Mouse (Mus musculus): ENCODE data around the gene Cnot1. TPM values are rescaled to one million over a fixed set of nuclear protein-coding genes. Genes with fewer than 3 reads are reported as not detected.
"Not testable (repeated sequence)": the region's sequence is repeated elsewhere in the genome, so short reads cannot be mapped to it uniquely, and the experiment has no call there.

Gene Cnot1
- polyA plus RNA-seq, 1 experiment from 2014 or later: 109 TPM

DNA sequence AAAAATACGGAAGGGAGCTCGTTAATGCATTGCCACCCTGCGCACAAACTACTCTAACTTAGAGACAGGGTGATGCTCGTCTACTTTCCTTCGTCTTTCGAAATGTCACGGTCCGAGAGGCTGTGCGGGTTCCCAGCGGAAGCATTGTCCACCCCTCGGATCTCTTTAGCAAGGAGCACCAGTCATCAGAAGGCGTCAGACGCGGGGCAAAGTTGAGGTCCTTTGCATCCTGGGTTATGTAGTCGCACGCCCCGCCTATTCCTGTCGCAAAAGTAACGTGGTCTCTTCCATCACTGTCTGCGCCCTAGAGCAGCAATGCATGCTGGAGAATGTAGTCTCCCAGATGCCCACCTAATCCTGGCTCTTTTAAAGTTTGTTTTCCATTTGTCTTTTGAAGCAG, 597 bp upstream of the Cnot1 start:
- Histone ChIP-seq H3K9ac (ENCODE audit: low read length) (peak overlapping the region; percentile 52; the same call in 1 of the 2 replicates), H3K36me3 (ENCODE audit: control insufficient read depth, insufficient read depth, low read length) (no peaks in the 10 kb centered on the region), H3K27me3 (ENCODE audit: control insufficient read depth, insufficient read depth, low read length) (no peaks in the 10 kb centered on the region), H3K9me3 (ENCODE audit: control insufficient read depth, low read length) (no peaks in the 10 kb centered on the region), H3K4me3 (ENCODE audit: low read depth, low read length) (peak overlapping the region; percentile 99), H3K4me1 (ENCODE audit: control insufficient read depth, insufficient read depth, low read length) (peaks cover 8% of the 10 kb centered on the region), H3K27ac (ENCODE audit: low read depth, low read length) (peak overlapping the region; percentile 75), H3K4me2 (peak overlapping the region; percentile 57)
- WGBS: 0% methylated on average over 20 of the region's 20 CpGs
- DNase-seq (ENCODE audit: low spot score, missing footprints): peak; percentile 98
- ATAC-seq (ENCODE audit: low FRiP score): peak; percentile 91

DNA sequence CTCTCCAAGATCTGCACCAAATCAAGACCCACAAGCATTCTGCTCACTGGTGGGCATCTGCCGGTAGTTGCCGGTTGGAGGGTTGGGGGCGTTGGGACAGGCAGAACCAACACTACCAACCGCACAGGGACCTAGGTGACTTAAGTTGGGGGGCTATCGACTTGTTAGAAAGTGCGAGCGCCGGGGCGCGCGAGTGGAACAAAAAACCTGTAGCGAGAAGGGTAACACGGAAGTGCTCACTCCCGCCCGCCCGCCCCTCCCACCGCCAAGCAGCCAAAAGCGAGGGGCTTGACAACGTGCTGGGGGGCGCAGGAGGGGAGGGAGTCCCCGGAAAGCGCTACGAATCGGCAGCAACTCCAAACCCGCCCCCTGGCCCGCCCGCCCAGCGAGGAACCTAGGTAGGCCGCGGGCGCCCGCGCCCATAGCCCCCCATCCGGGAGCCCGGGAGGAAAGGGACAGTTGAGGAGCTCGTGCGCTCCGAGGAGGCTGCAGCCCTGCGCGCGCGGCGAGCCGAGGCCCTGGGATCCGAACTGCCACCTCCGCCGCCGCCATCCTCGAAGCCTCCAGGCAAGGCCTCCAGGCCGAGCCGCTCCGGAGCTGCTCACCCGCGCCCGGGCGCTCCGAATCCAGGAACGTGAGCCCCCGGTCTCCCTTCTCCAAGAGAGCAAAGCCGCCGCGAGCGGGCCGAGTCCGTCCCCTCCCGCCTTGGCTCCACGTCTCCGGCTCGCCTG, 638 bp downstream of the Cnot1 start:
- ATAC-seq (ENCODE audit: low FRiP score) (peak; percentile 8), DNase-seq (ENCODE audit: low spot score, missing footprints) (peak; percentile 90)
- H3K27ac ChIP-seq (ENCODE audit: low read depth, low read length): peak overlapping the region; percentile 80
- H3K36me3 ChIP-seq (ENCODE audit: control insufficient read depth, insufficient read depth, low read length): peaks cover 2% of the 10 kb centered on the region; the same call in 1 of the 2 replicates
- peak overlapping the region; percentile 97 for H3K9ac ChIP-seq (ENCODE audit: low read length)
- under 1% methylated on average over 61 of the region's 69 CpGs for WGBS
- no peaks in the 10 kb centered on the region for H3K9me3 ChIP-seq (ENCODE audit: control insufficient read depth, low read length)
- H3K4me3 ChIP-seq (ENCODE audit: low read depth, low read length): peak overlapping the region; percentile 99
- no peaks in the 10 kb centered on the region for H3K27me3 ChIP-seq (ENCODE audit: control insufficient read depth, insufficient read depth, low read length)
- H3K4me1 ChIP-seq (ENCODE audit: control insufficient read depth, insufficient read depth, low read length): peaks cover 8% of the 10 kb centered on the region
- H3K4me2 ChIP-seq: peak overlapping the region; percentile 62

DNA sequence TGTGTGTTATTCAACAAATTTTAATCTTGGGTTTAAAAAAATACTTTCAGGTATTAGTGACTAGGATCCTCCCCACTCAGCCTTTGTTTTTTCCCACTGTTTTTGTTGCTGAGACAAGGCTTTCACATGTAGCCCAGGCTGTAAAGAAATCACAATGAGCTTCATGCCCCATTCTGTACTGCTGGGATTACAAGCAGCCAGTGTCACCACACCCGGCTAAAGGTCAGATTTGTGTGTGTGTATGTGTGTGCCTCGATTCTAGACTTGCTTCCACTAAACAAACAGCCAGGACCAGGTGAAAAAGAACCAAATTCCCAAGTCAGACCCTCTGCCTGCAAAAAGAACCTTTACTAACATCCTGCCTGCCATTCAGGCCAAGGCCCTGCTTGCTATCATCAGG, 1.8 kb downstream of the Cnot1 start:
- peak overlapping the region; percentile 97; the same call in 1 of the 2 replicates for H3K9ac ChIP-seq (ENCODE audit: low read length)
- peaks cover 8% of the 10 kb centered on the region for H3K4me1 ChIP-seq (ENCODE audit: control insufficient read depth, insufficient read depth, low read length)
- WGBS: 51% methylated on average over 2 of the region's 2 CpGs
- peaks cover 2% of the 10 kb centered on the region; the same call in 1 of the 2 replicates for H3K36me3 ChIP-seq (ENCODE audit: control insufficient read depth, insufficient read depth, low read length)
- H3K27me3 ChIP-seq (ENCODE audit: control insufficient read depth, insufficient read depth, low read length): no peaks in the 10 kb centered on the region
- H3K4me3 ChIP-seq (ENCODE audit: low read depth, low read length): peak overlapping the region; percentile 99
- H3K9me3 ChIP-seq (ENCODE audit: control insufficient read depth, low read length): no peaks in the 10 kb centered on the region
- DNase-seq (ENCODE audit: low spot score, missing footprints) (peak; percentile 83), ATAC-seq (ENCODE audit: low FRiP score) (no peak)
- peak overlapping the region; percentile 62 for H3K4me2 ChIP-seq
- H3K27ac ChIP-seq (ENCODE audit: low read depth, low read length): no peak overlapping the region

DNA sequence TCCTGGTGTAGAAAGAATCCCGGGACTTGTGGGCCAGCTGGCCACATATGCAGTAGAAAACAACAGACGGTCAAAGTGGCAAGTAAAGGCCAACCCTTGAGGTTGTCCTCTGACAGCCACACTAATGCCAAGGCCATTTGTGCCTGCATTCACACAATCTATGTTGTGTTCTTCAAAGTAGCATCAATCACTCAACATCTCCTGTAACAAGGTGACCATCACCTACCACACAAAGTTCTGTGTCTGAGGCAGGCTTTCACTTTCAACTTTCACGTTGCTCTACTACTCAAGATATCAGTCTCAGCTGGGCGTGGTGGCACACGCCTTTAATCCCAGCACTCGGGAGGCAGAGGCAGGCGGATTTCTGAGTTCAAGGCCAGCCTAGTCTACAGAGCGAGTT, 5.0 kb downstream of the Cnot1 start:
- Histone ChIP-seq H3K27me3 (ENCODE audit: control insufficient read depth, insufficient read depth, low read length) (no peaks in the 10 kb centered on the region), H3K4me3 (ENCODE audit: low read depth, low read length) (no peak overlapping the region), H3K4me1 (ENCODE audit: control insufficient read depth, insufficient read depth, low read length) (peaks cover 8% of the 10 kb centered on the region), H3K9ac (ENCODE audit: low read length) (no peak overlapping the region), H3K9me3 (ENCODE audit: control insufficient read depth, low read length) (no peaks in the 10 kb centered on the region), H3K4me2 (no peak overlapping the region), H3K36me3 (ENCODE audit: control insufficient read depth, insufficient read depth, low read length) (peaks cover 5% of the 10 kb centered on the region; the same call in 1 of the 2 replicates), H3K27ac (ENCODE audit: low read depth, low read length) (no peak overlapping the region)
- ATAC-seq (ENCODE audit: low FRiP score) (no peak), DNase-seq (ENCODE audit: low spot score, missing footprints) (peak; percentile 75)
- WGBS: 92% methylated on average over 8 of the region's 8 CpGs

DNA sequence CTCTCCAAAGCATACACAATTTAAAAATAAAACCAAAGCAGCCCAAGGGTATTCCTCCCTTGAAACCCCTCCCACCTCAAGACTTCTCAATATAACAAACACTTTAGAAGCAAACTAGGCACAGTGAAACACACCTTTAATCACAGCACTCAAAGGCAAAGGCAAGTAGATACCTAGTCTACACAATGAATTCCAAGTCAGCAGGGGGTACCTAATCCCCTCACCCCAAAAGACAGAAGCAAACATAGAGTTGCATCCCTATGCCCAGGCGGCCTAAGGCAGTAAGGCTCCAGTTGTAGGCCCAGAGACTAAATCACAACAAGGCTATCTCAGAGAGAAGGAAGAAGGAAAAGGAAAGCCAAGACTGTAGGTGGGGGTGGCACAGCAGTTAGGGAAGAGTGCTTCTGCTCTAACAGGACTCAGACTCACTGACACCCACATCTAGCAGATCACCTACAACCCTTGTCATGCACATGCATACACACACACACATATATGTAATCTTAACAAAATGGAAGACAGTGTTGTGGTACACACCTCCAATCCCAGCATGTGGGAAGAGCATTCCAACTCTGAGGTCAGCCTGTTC, 5.7 kb downstream of the Cnot1 start:
- no peak for ATAC-seq (ENCODE audit: low FRiP score)
- Histone ChIP-seq H3K27ac (ENCODE audit: low read depth, low read length) (no peak overlapping the region), H3K4me3 (ENCODE audit: low read depth, low read length) (no peak overlapping the region), H3K4me1 (ENCODE audit: control insufficient read depth, insufficient read depth, low read length) (peaks cover 8% of the 10 kb centered on the region), H3K9me3 (ENCODE audit: control insufficient read depth, low read length) (no peaks in the 10 kb centered on the region), H3K27me3 (ENCODE audit: control insufficient read depth, insufficient read depth, low read length) (no peaks in the 10 kb centered on the region), H3K4me2 (no peak overlapping the region), H3K36me3 (ENCODE audit: control insufficient read depth, insufficient read depth, low read length) (peaks cover 5% of the 10 kb centered on the region; the same call in 1 of the 2 replicates), H3K9ac (ENCODE audit: low read length) (no peak overlapping the region)
- WGBS: 62% methylated on average over 1 of the region's 1 CpGs
- DNase-seq (ENCODE audit: low spot score, missing footprints): peak; percentile 37

DNA sequence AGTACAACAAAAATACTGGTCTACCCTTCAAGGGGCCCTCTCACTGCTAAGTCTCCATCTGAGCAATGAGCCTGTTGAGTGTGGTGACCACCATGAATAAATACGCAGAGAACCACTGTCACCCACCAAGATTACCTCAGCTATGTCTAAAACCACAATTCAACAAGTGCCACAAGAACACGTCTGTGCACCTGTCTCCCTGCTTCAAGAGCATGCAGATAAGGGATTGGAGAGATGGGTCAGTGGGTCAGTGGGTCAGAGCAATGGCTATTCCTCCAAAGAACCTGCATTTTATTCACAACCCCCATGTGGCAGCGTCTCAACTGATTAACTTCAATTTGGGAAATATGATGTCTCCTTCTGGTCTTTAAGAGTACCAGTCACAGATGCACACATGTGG, 6.9 kb downstream of the Cnot1 start:
- Histone ChIP-seq H3K9me3 (ENCODE audit: control insufficient read depth, low read length) (no peaks in the 10 kb centered on the region), H3K4me2 (no peak overlapping the region), H3K27me3 (ENCODE audit: control insufficient read depth, insufficient read depth, low read length) (no peaks in the 10 kb centered on the region), H3K9ac (ENCODE audit: low read length) (no peak overlapping the region), H3K4me3 (ENCODE audit: low read depth, low read length) (no peak overlapping the region), H3K27ac (ENCODE audit: low read depth, low read length) (no peak overlapping the region), H3K36me3 (ENCODE audit: control insufficient read depth, insufficient read depth, low read length) (peaks cover 5% of the 10 kb centered on the region; the same call in 1 of the 2 replicates), H3K4me1 (ENCODE audit: control insufficient read depth, insufficient read depth, low read length) (peaks cover under 1% of the 10 kb centered on the region; the same call in 1 of the 2 replicates)
- no peak for ATAC-seq (ENCODE audit: low FRiP score)
- 93% methylated on average over 3 of the region's 3 CpGs for WGBS
- DNase-seq (ENCODE audit: low spot score, missing footprints): peak; percentile 35

DNA sequence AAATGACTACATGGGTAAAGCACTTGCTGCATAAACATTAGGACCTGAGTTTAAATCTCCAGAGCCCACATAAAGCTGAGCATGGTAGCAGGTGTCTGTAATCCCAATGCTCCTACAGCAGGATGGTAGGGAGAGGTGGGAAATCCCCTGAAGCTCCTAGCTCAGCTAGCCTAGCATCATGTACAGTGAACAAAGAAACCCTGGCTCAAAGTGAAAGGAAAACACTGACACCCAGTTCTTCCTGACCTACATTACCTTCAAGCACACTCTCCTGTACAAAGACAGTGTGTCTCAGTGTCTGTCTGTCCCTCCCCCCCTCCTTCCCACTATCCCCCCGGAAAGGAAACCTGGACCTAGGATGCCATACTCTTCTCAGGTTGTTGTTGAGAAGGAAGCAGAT, 7.4 kb downstream of the Cnot1 start:
- H3K9me3 ChIP-seq (ENCODE audit: control insufficient read depth, low read length): no peaks in the 10 kb centered on the region
- no peak overlapping the region for H3K9ac ChIP-seq (ENCODE audit: low read length)
- ATAC-seq (ENCODE audit: low FRiP score) (no peak), DNase-seq (ENCODE audit: low spot score, missing footprints) (peak; percentile 77)
- H3K27ac ChIP-seq (ENCODE audit: low read depth, low read length): no peak overlapping the region
- H3K4me2 ChIP-seq: no peak overlapping the region
- no peak overlapping the region for H3K4me3 ChIP-seq (ENCODE audit: low read depth, low read length)
- no peaks in the 10 kb centered on the region for H3K4me1 ChIP-seq (ENCODE audit: control insufficient read depth, insufficient read depth, low read length)
- peaks cover 5% of the 10 kb centered on the region; the same call in 1 of the 2 replicates for H3K36me3 ChIP-seq (ENCODE audit: control insufficient read depth, insufficient read depth, low read length)
- no peaks in the 10 kb centered on the region for H3K27me3 ChIP-seq (ENCODE audit: control insufficient read depth, insufficient read depth, low read length)
- WGBS: 86% methylated on average over 1 of the region's 1 CpGs

DNA sequence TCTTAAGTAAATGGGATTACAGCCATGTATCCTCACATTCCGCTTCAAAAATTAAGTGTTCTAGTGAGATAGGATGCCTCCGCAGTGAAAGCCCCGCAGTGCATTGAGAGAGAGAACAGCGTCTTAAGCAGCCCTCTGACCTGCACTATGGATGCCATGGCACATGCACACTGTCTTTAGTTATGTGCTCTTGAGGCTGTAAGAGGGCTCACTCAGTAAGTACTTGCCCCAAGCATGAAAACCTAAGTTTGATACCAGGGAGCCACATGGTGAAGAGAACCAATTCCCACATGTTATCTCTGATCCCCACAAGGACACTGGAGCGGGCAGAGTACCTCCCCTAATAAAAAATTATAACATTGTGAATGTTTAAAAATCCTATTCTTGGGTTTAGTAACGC, 8.1 kb downstream of the Cnot1 start:
- WGBS: 99% methylated on average over 6 of the region's 6 CpGs
- peak; percentile 60 for DNase-seq (ENCODE audit: low spot score, missing footprints)
- Histone ChIP-seq H3K4me3 (ENCODE audit: low read depth, low read length) (no peak overlapping the region), H3K4me2 (no peak overlapping the region), H3K9me3 (ENCODE audit: control insufficient read depth, low read length) (no peaks in the 10 kb centered on the region), H3K27me3 (ENCODE audit: control insufficient read depth, insufficient read depth, low read length) (no peaks in the 10 kb centered on the region), H3K9ac (ENCODE audit: low read length) (no peak overlapping the region), H3K27ac (ENCODE audit: low read depth, low read length) (no peak overlapping the region), H3K36me3 (ENCODE audit: control insufficient read depth, insufficient read depth, low read length) (peaks cover 5% of the 10 kb centered on the region; the same call in 1 of the 2 replicates), H3K4me1 (ENCODE audit: control insufficient read depth, insufficient read depth, low read length) (no peaks in the 10 kb centered on the region)
- no peak for ATAC-seq (ENCODE audit: low FRiP score)

DNA sequence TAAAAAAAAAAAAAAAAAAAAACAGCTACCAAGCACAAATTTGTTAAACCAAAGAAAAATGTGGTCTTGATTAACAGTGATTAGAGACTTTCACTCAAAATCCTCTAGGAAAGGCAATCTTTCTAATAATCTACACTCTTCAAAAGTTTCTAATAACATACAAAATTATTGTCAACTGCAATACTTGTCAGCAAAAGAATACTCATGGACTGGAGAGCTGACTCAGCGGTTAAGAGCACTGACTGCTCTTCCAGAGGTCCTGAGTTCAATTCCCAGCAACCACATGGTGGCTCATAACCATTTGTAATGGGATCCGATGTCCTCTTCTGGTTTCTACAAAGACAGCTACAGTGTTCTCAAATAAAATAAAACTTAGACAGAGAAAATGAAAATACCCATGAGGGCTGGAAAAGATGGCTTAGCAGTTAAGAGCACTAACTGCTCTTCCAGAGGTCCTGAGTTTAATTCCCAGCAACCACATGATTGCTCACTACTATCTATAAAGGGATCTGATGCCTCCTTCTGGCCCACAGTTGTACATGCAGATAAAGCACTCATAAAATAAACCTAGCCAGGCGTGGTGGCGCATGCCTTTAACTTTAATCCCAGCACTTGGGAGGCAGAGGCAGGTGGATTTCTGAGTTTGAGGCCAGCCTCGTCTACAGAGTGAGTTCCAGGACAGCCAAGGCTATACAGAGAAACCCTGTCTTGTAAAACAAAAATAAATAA, 11.8 kb downstream of the Cnot1 start:
- H3K9ac ChIP-seq (ENCODE audit: low read length); H3K9me3 ChIP-seq (ENCODE audit: control insufficient read depth, low read length); DNase-seq (ENCODE audit: low spot score, missing footprints); H3K4me3 ChIP-seq (ENCODE audit: low read depth, low read length); H3K27ac ChIP-seq (ENCODE audit: low read depth, low read length); ATAC-seq (ENCODE audit: low FRiP score); H3K4me1 ChIP-seq (ENCODE audit: control insufficient read depth, insufficient read depth, low read length); H3K27me3 ChIP-seq (ENCODE audit: control insufficient read depth, insufficient read depth, low read length); H3K36me3 ChIP-seq (ENCODE audit: control insufficient read depth, insufficient read depth, low read length); H3K4me2 ChIP-seq: not testable (repeated sequence)
- WGBS: 92% methylated on average over 5 of the region's 5 CpGs
